Comparison of ENCODE assay signal across 8 mouse cellular contexts in the genomic region with DNA sequence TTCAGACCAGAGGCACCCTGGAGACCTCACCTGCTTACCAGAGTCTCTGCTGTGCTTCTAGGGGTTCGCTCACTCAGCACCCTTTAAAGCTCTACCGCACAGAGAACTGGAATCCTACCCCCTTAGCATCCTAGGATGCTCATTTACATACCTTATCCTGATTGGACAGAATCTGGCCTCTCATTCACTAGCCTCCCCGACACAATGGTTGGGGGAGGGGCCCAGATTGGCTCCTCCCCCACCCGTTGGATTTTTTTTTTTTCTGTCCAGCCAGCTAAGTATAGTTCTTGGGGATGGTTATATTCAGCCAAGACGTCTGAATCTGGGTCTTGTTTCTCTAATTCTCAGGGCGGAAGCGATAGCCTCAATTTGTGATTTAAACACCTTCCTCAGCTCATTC. TPM values are rescaled to one million over a fixed set of nuclear protein-coding genes. Genes with fewer than 3 reads are reported as not detected.
DNase-seq lines count a peak whose midpoint lies in the region; ATAC-seq lines count a peak whose summit lies in the region.

A gene (plus strand): TSS at position 283 of the 400 bp plus-strand sequence.

- H3K36me3 ChIP-seq in neural tube, embryonic 14.5 days (ENCODE audit: control insufficient read depth, insufficient read depth, low read length): no peaks in the 10 kb centered on the region

- H3K4me1 ChIP-seq in neural tube, embryonic 14.5 days (ENCODE audit: control insufficient read depth, insufficient read depth, low read length): peaks cover 6% of the 10 kb centered on the region; the same call in 1 of the 2 replicates

- H3K9me3 ChIP-seq in neural tube, embryonic 14.5 days (ENCODE audit: control insufficient read depth, low read length): no peaks in the 10 kb centered on the region

- no peak for DNase-seq in left cerebral cortex, adult 18-20 months (ENCODE audit: low spot score in 2 of 2)
- DNase-seq in left cerebral cortex, adult 11 months (ENCODE audit: low spot score): no peak
- DNase-seq in embryo, embryonic 10.5 days (ENCODE audit: low spot score): peak; percentile 70
- no peak for DNase-seq in layer of hippocampus, postnatal 10 days (ENCODE audit: low spot score in 2 of 2)
- DNase-seq in heart, postnatal 10 days: no peak
- DNase-seq in ovary, postnatal 10 days (ENCODE audit: low spot score): no peak
- DNase-seq in kidney, postnatal 25 days: no peak

- no peak for ATAC-seq in neural tube, embryonic 14.5 days (ENCODE audit: low read depth)

- no peak within 1 kb of the TSS for H3K4me3 ChIP-seq in neural tube, embryonic 14.5 days (ENCODE audit: low read depth, low read length)

- WGBS in neural tube, embryonic 14.5 days: 16% methylated on average over 7 of the region's 7 CpGs

- no peak within 1 kb of the TSS for H3K9ac ChIP-seq in neural tube, embryonic 14.5 days (replicated peaks; ENCODE audit: low read depth, low read length)

- H3K27me3 ChIP-seq in neural tube, embryonic 14.5 days (ENCODE audit: control insufficient read depth, insufficient read depth, low read length): no peaks in the 10 kb centered on the region

- no peak within 1 kb of the TSS for H3K4me2 ChIP-seq in neural tube, embryonic 14.5 days (ENCODE audit: low read depth, low read length)

- H3K27ac ChIP-seq in neural tube, embryonic 14.5 days (ENCODE audit: low read depth, low read length): no peak within 1 kb of the TSS

- intact Hi-C loops in heart, postnatal 10 days (cut with DNase I): no loop called here

RNA-seq across cellular contexts. Expression of the gene that starts here (rescaled TPM):
- total RNA-seq in left cerebral cortex, adult 18-20 months (2021): 10 to 100 TPM; 23.7 to 26.4 TPM
- total RNA-seq in layer of hippocampus, postnatal 10 days (2021): 10 to 100 TPM; 43.3 to 49.1 TPM
- polyA plus RNA-seq in neural tube, embryonic 14.5 days (2014; fragmentation: Nextera tagmentation; extraction: Ambion mirVana): 44.1 and 51.3 TPM in 2 replicates
- 1 to 10 TPM; 1.6 to 2.2 TPM for total RNA-seq in heart, postnatal 10 days (2021)

Comparison
In these comparisons a context has a peak if more than half of its experiments do, and no peak if none do; other contexts are left out.
1. RNA of the gene that starts here (total RNA-seq): 43.3 to 49.1 TPM in layer of hippocampus, postnatal 10 days and 23.7 to 26.4 TPM in left cerebral cortex, adult 18-20 months; 1.6 to 2.2 TPM in heart, postnatal 10 days; every median in the first group is over 4 times any median in the second.